Mouse (Mus musculus): ENCODE data around the gene Ptgfrn. TPM values are rescaled to one million over a fixed set of nuclear protein-coding genes. Genes with fewer than 3 reads are reported as not detected.

Gene Ptgfrn
- total and polyA plus RNA-seq, 3 experiments, result not detected

DNA sequence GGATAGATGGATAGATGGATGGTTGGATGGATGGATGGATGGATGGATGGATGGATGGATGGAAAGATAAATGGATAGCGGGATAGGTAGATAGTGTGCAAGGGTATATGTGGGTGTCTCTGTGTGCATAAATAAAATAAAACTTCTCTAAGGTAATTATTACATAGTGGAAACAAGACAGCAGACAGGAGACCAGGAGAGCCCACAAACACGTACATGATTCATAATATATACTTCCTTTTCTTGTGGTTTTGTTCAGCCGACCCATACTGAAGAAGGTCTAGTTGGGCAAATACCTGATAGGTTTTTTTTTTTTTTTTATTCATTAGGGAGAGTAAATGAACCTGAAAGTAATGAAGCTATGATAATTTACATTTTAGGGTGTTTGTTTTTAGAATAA, 96.5 kb downstream of the Ptgfrn start:
- H3K4me1 ChIP-seq (ENCODE audit: control insufficient read depth in 1 of 2, insufficient read depth in 2 of 2), result peaks cover 10 to 30% of the 10 kb centered on the region in 2 experiments
- H3K4me3 ChIP-seq (replicated peaks in 1 of 3; ENCODE audit: low read depth in 2 of 3, low read length in 2 of 3, poor library complexity in 1 of 3), result no peak overlapping the region
- H3K27ac ChIP-seq (ENCODE audit: insufficient read depth, low read depth), result no peak overlapping the region
- H3K9me3 ChIP-seq (replicated peaks; ENCODE audit: low read length), result no peaks in the 10 kb centered on the region
- dilution Hi-C loops (cut with MboI; ENCODE audit: extremely low pct_ligation_motif_present, extremely low pct_unique_long_range_greater_than_20kb, low sequenced_read_pairs) (no loop called here), in situ Hi-C loops (cut with MboI; ENCODE audit: low pct_ligation_motif_present, low pct_unique_long_range_greater_than_20kb, low sequenced_read_pairs) (no loop called here)
- no peak overlapping the region for H3K9ac ChIP-seq (ENCODE audit: insufficient read depth, low read depth)
- TF ChIP-seq CHD2 (IDR thresholded peaks at IDR 0.05; ENCODE audit: low read length) (no peak), EP300 (IDR thresholded peaks at IDR 0.05; ENCODE audit: low read length) (no peak)
- no peaks in the 10 kb centered on the region for H3K27me3 ChIP-seq (replicated peaks)
- H3K36me3 ChIP-seq (replicated peaks in 1 of 2; ENCODE audit: control insufficient read depth in 1 of 2, insufficient read depth in 1 of 2, low read length in 1 of 2), result no peaks in the 10 kb centered on the region
- no peak overlapping the region for H3K4me2 ChIP-seq (ENCODE audit: insufficient read depth, low read depth, poor library complexity, severe bottlenecking)
- no peaks in the 10 kb centered on the region for H3K79me2 ChIP-seq (replicated peaks; ENCODE audit: control insufficient read depth, extremely low read depth, insufficient read depth, poor library complexity, severe bottlenecking)
- no peak for DNase-seq (ENCODE audit: extremely low read depth)

DNA sequence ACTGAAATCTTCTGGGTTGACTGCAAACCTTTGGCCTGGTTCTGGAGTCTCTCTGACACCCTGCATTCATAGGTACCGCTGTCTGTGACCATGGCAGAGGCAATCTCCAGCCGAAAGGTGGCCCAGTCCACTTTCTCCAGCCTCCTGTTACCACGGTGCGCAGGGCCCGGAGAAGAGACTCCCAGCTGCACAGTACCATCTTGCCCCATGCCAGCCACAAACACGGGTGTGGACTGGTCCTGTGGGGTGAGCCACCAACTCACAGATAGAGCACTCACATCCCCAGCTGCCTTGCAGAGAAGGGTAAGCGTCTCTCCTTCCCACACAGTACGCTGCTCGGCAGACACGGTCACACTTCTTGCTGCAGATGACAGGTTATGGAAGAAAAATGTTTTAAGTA, 97.1 kb downstream of the Ptgfrn start:
- no peak for DNase-seq (ENCODE audit: extremely low read depth)
- H3K4me1 ChIP-seq (ENCODE audit: control insufficient read depth in 1 of 2, insufficient read depth in 2 of 2), result peaks cover 10 to 30% of the 10 kb centered on the region in 2 experiments
- no peak overlapping the region for H3K4me2 ChIP-seq (ENCODE audit: insufficient read depth, low read depth, poor library complexity, severe bottlenecking)
- H3K79me2 ChIP-seq (replicated peaks; ENCODE audit: control insufficient read depth, extremely low read depth, insufficient read depth, poor library complexity, severe bottlenecking), result no peaks in the 10 kb centered on the region
- H3K9ac ChIP-seq (ENCODE audit: insufficient read depth, low read depth), result no peak overlapping the region
- no peaks in the 10 kb centered on the region for H3K27me3 ChIP-seq (replicated peaks)
- H3K27ac ChIP-seq (ENCODE audit: insufficient read depth, low read depth), result no peak overlapping the region
- H3K36me3 ChIP-seq (replicated peaks in 1 of 2; ENCODE audit: control insufficient read depth in 1 of 2, insufficient read depth in 1 of 2, low read length in 1 of 2), result no peaks in the 10 kb centered on the region
- dilution Hi-C loops (cut with MboI; ENCODE audit: extremely low pct_ligation_motif_present, extremely low pct_unique_long_range_greater_than_20kb, low sequenced_read_pairs), result no loop called here
- in situ Hi-C loops (cut with MboI; ENCODE audit: low pct_ligation_motif_present, low pct_unique_long_range_greater_than_20kb, low sequenced_read_pairs), result no loop called here
- TF ChIP-seq HCFC1 (IDR thresholded peaks at IDR 0.05; ENCODE audit: low read depth, low read length), result no peak
- TF ChIP-seq CHD2 (IDR thresholded peaks at IDR 0.05; ENCODE audit: low read length), result no peak
- no peak for TF ChIP-seq USF1 (IDR thresholded peaks at IDR 0.05; ENCODE audit: low read depth, low read length)
- no peak for TF ChIP-seq MAX (IDR thresholded peaks at IDR 0.05; ENCODE audit: low read length)
- no peak for TF ChIP-seq POLR2AphosphoS2 (IDR thresholded peaks at IDR 0.05; ENCODE audit: low read depth, low read length)
- no peak for TF ChIP-seq ZKSCAN1 (IDR thresholded peaks at IDR 0.05; ENCODE audit: borderline replicate concordance, low read depth, low read length)
- no peak for TF ChIP-seq RCOR1 (conservative IDR thresholded peaks at IDR 0.05; ENCODE audit: low read depth, low read length)
- no peak overlapping the region for H3K4me3 ChIP-seq (replicated peaks in 1 of 3; ENCODE audit: low read depth in 2 of 3, low read length in 2 of 3, poor library complexity in 1 of 3)
- H3K9me3 ChIP-seq (replicated peaks; ENCODE audit: low read length), result no peaks in the 10 kb centered on the region

DNA sequence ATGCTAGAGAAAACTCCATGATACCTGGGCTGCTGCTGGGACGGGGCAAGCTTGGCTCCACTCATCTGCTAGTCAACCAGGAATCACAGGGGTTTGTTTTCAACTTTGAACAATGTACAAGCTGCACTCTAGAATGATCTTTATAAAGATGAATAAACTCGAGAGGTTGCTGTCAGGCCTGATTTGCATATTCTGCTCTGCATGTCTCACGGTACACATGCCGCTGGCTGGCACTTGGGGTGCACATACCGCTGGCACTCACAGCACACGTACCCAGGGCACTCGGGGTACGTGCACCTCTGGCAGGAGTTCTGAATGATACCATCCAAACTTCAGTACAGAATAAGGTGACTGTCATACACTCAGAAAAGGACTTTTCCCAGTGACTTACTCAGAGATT, 97.5 kb downstream of the Ptgfrn start:
- dilution Hi-C loops (cut with MboI; ENCODE audit: extremely low pct_ligation_motif_present, extremely low pct_unique_long_range_greater_than_20kb, low sequenced_read_pairs), result no loop called here
- Histone ChIP-seq H3K4me3 (replicated peaks in 1 of 3; ENCODE audit: low read depth in 2 of 3, low read length in 2 of 3, poor library complexity in 1 of 3) (no peak overlapping the region), H3K4me1 (ENCODE audit: control insufficient read depth in 1 of 2, insufficient read depth in 2 of 2) (peaks cover 10 to 30% of the 10 kb centered on the region in 2 experiments), H3K27me3 (replicated peaks) (no peaks in the 10 kb centered on the region), H3K9me3 (replicated peaks; ENCODE audit: low read length) (no peaks in the 10 kb centered on the region), H3K4me2 (ENCODE audit: insufficient read depth, low read depth, poor library complexity, severe bottlenecking) (no peak overlapping the region), H3K79me2 (replicated peaks; ENCODE audit: control insufficient read depth, extremely low read depth, insufficient read depth, poor library complexity, severe bottlenecking) (no peaks in the 10 kb centered on the region), H3K36me3 (replicated peaks in 1 of 2; ENCODE audit: control insufficient read depth in 1 of 2, insufficient read depth in 1 of 2, low read length in 1 of 2) (no peaks in the 10 kb centered on the region), H3K9ac (ENCODE audit: insufficient read depth, low read depth) (no peak overlapping the region), H3K27ac (ENCODE audit: insufficient read depth, low read depth) (no peak overlapping the region)
- TF ChIP-seq SIN3A (IDR thresholded peaks at IDR 0.05; ENCODE audit: low read length) (no peak), POLR2A (IDR thresholded peaks at IDR 0.05; ENCODE audit: low read depth, low read length) (no peak), MAX (IDR thresholded peaks at IDR 0.05; ENCODE audit: low read length) (no peak), CTCF (conservative IDR thresholded peaks at IDR 0.05 in 1 of 2, IDR thresholded peaks at IDR 0.05 in 1 of 2; ENCODE audit: low read depth in 2 of 2, low read length in 2 of 2) (no peak), SMC3 (IDR thresholded peaks at IDR 0.05; ENCODE audit: low read depth, low read length) (no peak), MAFK (IDR thresholded peaks at IDR 0.05; ENCODE audit: insufficient replicate concordance, low read length) (no peak), ELF1 (IDR thresholded peaks at IDR 0.05; ENCODE audit: low read depth, low read length) (no peak), PAX5 (IDR thresholded peaks at IDR 0.05; ENCODE audit: low read length) (no peak), MAZ (IDR thresholded peaks at IDR 0.05; ENCODE audit: low read depth, low read length) (no peak)
- no peak for DNase-seq (ENCODE audit: extremely low read depth)
- in situ Hi-C loops (cut with MboI; ENCODE audit: low pct_ligation_motif_present, low pct_unique_long_range_greater_than_20kb, low sequenced_read_pairs), result no loop called here
